Mouse (Mus musculus): Measurements from ENCODE around the gene Ubqln3. TPM values are rescaled to one million over a fixed set of nuclear protein-coding genes. Genes with fewer than 3 reads are reported as not detected.

Gene Ubqln3
- polyA plus RNA-seq, 1 experiment from 2014 or later, result not detected

GRCm38 (mm10) chr7:104137305-104137704, 5.8 kb downstream of the Ubqln3 start, which contains the start of gene Olfr643:
Olfr643 (minus strand) TSS chr7:104137405.
- Histone ChIP-seq H3K4me3 (ENCODE audit: low read depth, low read length) (no peak within 1 kb of the TSS), H3K36me3 (ENCODE audit: control insufficient read depth, insufficient read depth) (no peaks in the 10 kb centered on the region), H3K27me3 (ENCODE audit: control insufficient read depth, insufficient read depth, low read depth, low read length) (no peaks in the 10 kb centered on the region), H3K4me1 (ENCODE audit: control insufficient read depth, low read depth, low read length) (no peaks in the 10 kb centered on the region), H3K27ac (ENCODE audit: low read length) (no peak within 1 kb of the TSS), H3K4me2 (ENCODE audit: low read depth, low read length) (no peak within 1 kb of the TSS), H3K9ac (ENCODE audit: low read depth, low read length) (no peak within 1 kb of the TSS), H3K9me3 (replicated peaks; ENCODE audit: control insufficient read depth, low read length) (no peaks in the 10 kb centered on the region)
- WGBS (ENCODE audit: insufficient replicate concordance), result 67% methylated on average over 5 of the region's 5 CpGs
- no peak for ATAC-seq (ENCODE audit: low read depth)

- H3K4me2 ChIP-seq (ENCODE audit: low read depth, low read length), result no peak within 1 kb of the TSS
- no peak within 1 kb of the TSS for H3K27ac ChIP-seq (ENCODE audit: low read length)
- no peak within 1 kb of the TSS for H3K9ac ChIP-seq (ENCODE audit: low read depth, low read length)
- WGBS (ENCODE audit: insufficient replicate concordance), result 72% methylated on average over 5 of the region's 5 CpGs
- H3K36me3 ChIP-seq (ENCODE audit: control insufficient read depth, insufficient read depth), result no peaks in the 10 kb centered on the region
- ATAC-seq (ENCODE audit: low read depth), result no peak
- H3K27me3 ChIP-seq (ENCODE audit: control insufficient read depth, insufficient read depth, low read depth, low read length), result no peaks in the 10 kb centered on the region
- H3K9me3 ChIP-seq (replicated peaks; ENCODE audit: control insufficient read depth, low read length), result no peaks in the 10 kb centered on the region
- H3K4me3 ChIP-seq (ENCODE audit: low read depth, low read length), result no peak within 1 kb of the TSS
- H3K4me1 ChIP-seq (ENCODE audit: control insufficient read depth, low read depth, low read length), result no peaks in the 10 kb centered on the region
Measured at GRCm38 (mm10) chr7:104129726-104130125, 13.4 kb downstream of the Ubqln3 start, which contains the start of gene Ubqln5. Ubqln5 (minus strand) TSS chr7:104129826.

GRCm38 (mm10) chr7:104104757-104104972, 38.4 kb downstream of the Ubqln3 start, which contains the start of gene Olfr646:
Olfr646 (plus strand) TSS chr7:104104873.
- H3K9ac ChIP-seq (ENCODE audit: low read depth, low read length), result no peak within 1 kb of the TSS
- ATAC-seq (ENCODE audit: low read depth), result no peak
- no peaks in the 10 kb centered on the region for H3K27me3 ChIP-seq (ENCODE audit: control insufficient read depth, insufficient read depth, low read depth, low read length)
- H3K4me3 ChIP-seq (ENCODE audit: low read depth, low read length), result no peak within 1 kb of the TSS
- H3K4me2 ChIP-seq (ENCODE audit: low read depth, low read length), result no peak within 1 kb of the TSS
- no peak within 1 kb of the TSS for H3K27ac ChIP-seq (ENCODE audit: low read length)
- H3K9me3 ChIP-seq (replicated peaks; ENCODE audit: control insufficient read depth, low read length), result no peaks in the 10 kb centered on the region
- no peaks in the 10 kb centered on the region for H3K36me3 ChIP-seq (ENCODE audit: control insufficient read depth, insufficient read depth)
- no peaks in the 10 kb centered on the region for H3K4me1 ChIP-seq (ENCODE audit: control insufficient read depth, low read depth, low read length)

- 18% methylated on average over 4 of the region's 4 CpGs for WGBS (ENCODE audit: insufficient replicate concordance)
- H3K36me3 ChIP-seq (ENCODE audit: control insufficient read depth, insufficient read depth), result no peaks in the 10 kb centered on the region
- H3K27ac ChIP-seq (ENCODE audit: low read length), result no peak overlapping the region
- no peak overlapping the region for H3K9ac ChIP-seq (ENCODE audit: low read depth, low read length)
- no peaks in the 10 kb centered on the region for H3K27me3 ChIP-seq (ENCODE audit: control insufficient read depth, insufficient read depth, low read depth, low read length)
- H3K4me2 ChIP-seq (ENCODE audit: low read depth, low read length), result no peak overlapping the region
- H3K4me3 ChIP-seq (ENCODE audit: low read depth, low read length), result no peak overlapping the region
- no peaks in the 10 kb centered on the region for H3K4me1 ChIP-seq (ENCODE audit: control insufficient read depth, low read depth, low read length)
- H3K9me3 ChIP-seq (replicated peaks; ENCODE audit: control insufficient read depth, low read length), result no peaks in the 10 kb centered on the region
- ATAC-seq (ENCODE audit: low read depth), result no peak
Measured at GRCm38 (mm10) chr7:104103913-104104756, 38.9 kb downstream of the Ubqln3 start.

Other genes starting within 250 kb of the Ubqln3 start
- gene Olfr64, start 248.8 kb downstream of the Ubqln3 start, polyA plus RNA-seq (2015; fragmentation: Nextera tagmentation; extraction: Ambion mirVana), result not detected in 2 replicates
- gene Olfr65, start 239.8 kb downstream of the Ubqln3 start, polyA plus RNA-seq (2015; fragmentation: Nextera tagmentation; extraction: Ambion mirVana), result not detected in 2 replicates
- 0.13 TPM in 1 of 2 replicates, not detected in the other for gene Olfr631, start 214.5 kb downstream of the Ubqln3 start, polyA plus RNA-seq (2015; fragmentation: Nextera tagmentation; extraction: Ambion mirVana)
- gene Olfr632, start 208.9 kb downstream of the Ubqln3 start, polyA plus RNA-seq (2015; fragmentation: Nextera tagmentation; extraction: Ambion mirVana), result 0.18 and 0.29 TPM in 2 replicates
- gene Olfr633, start 198.8 kb downstream of the Ubqln3 start, polyA plus RNA-seq (2015; fragmentation: Nextera tagmentation; extraction: Ambion mirVana), result not detected in 2 replicates
- gene Olfr635, start 172.1 kb downstream of the Ubqln3 start, polyA plus RNA-seq (2015; fragmentation: Nextera tagmentation; extraction: Ambion mirVana), result not detected in 2 replicates
- not detected in 2 replicates for gene Olfr638, start 144.5 kb downstream of the Ubqln3 start, polyA plus RNA-seq (2015; fragmentation: Nextera tagmentation; extraction: Ambion mirVana)
- not detected in 2 replicates for gene Olfr639, start 126.0 kb downstream of the Ubqln3 start, polyA plus RNA-seq (2015; fragmentation: Nextera tagmentation; extraction: Ambion mirVana)
- gene Olfr640, start 117.7 kb downstream of the Ubqln3 start, polyA plus RNA-seq (2015; fragmentation: Nextera tagmentation; extraction: Ambion mirVana), result not detected in 2 replicates
- not detected in 2 replicates for gene Olfr641, start 107.8 kb downstream of the Ubqln3 start, polyA plus RNA-seq (2015; fragmentation: Nextera tagmentation; extraction: Ambion mirVana)
- not detected in 2 replicates for gene Olfr642, start 90.6 kb downstream of the Ubqln3 start, polyA plus RNA-seq (2015; fragmentation: Nextera tagmentation; extraction: Ambion mirVana)
- not detected in 2 replicates for gene 4930516K23Rik, start 81.8 kb downstream of the Ubqln3 start, polyA plus RNA-seq (2015; fragmentation: Nextera tagmentation; extraction: Ambion mirVana)
- not detected in 2 replicates for gene Olfr644, start 71.4 kb downstream of the Ubqln3 start, polyA plus RNA-seq (2015; fragmentation: Nextera tagmentation; extraction: Ambion mirVana)
- not detected in 2 replicates for gene Olfr645, start 57.8 kb downstream of the Ubqln3 start, polyA plus RNA-seq (2015; fragmentation: Nextera tagmentation; extraction: Ambion mirVana)
- not detected in 2 replicates for gene Olfr646, start 38.4 kb downstream of the Ubqln3 start, polyA plus RNA-seq (2015; fragmentation: Nextera tagmentation; extraction: Ambion mirVana)
- not detected in 2 replicates for gene Ubqln5, start 13.5 kb downstream of the Ubqln3 start, polyA plus RNA-seq (2015; fragmentation: Nextera tagmentation; extraction: Ambion mirVana)
- not detected in 2 replicates for gene Olfr643, start 5.9 kb downstream of the Ubqln3 start, polyA plus RNA-seq (2015; fragmentation: Nextera tagmentation; extraction: Ambion mirVana)
- not detected in 2 replicates for gene Ubqlnl, start 7.3 kb upstream of the Ubqln3 start, polyA plus RNA-seq (2015; fragmentation: Nextera tagmentation; extraction: Ambion mirVana)
- not detected in 2 replicates for gene Olfm5, start 21.6 kb upstream of the Ubqln3 start, polyA plus RNA-seq (2015; fragmentation: Nextera tagmentation; extraction: Ambion mirVana)
- gene Olfr648, start 40.1 kb upstream of the Ubqln3 start, polyA plus RNA-seq (2015; fragmentation: Nextera tagmentation; extraction: Ambion mirVana), result 0.04 and 0.05 TPM in 2 replicates
- not detected in 2 replicates for gene Olfr649, start 52.7 kb upstream of the Ubqln3 start, polyA plus RNA-seq (2015; fragmentation: Nextera tagmentation; extraction: Ambion mirVana)
- 0.22 and 0.37 TPM in 2 replicates for gene Trim6, start 75.5 kb upstream of the Ubqln3 start, polyA plus RNA-seq (2015; fragmentation: Nextera tagmentation; extraction: Ambion mirVana)
- gene Trim34a, start 101.2 kb upstream of the Ubqln3 start, polyA plus RNA-seq (2015; fragmentation: Nextera tagmentation; extraction: Ambion mirVana), result 1.3 and 1.4 TPM in 2 replicates
- 0.33 and 0.43 TPM in 2 replicates for gene Trim5, start 144.8 kb upstream of the Ubqln3 start, polyA plus RNA-seq (2015; fragmentation: Nextera tagmentation; extraction: Ambion mirVana)
- 2.8 and 3.0 TPM in 2 replicates for gene Trim12a, start 172.2 kb upstream of the Ubqln3 start, polyA plus RNA-seq (2015; fragmentation: Nextera tagmentation; extraction: Ambion mirVana)
- 0.13 TPM in 1 of 2 replicates, not detected in the other for gene Trim34b, start 186.2 kb upstream of the Ubqln3 start, polyA plus RNA-seq (2015; fragmentation: Nextera tagmentation; extraction: Ambion mirVana)
- 0.97 and 1.0 TPM in 2 replicates for gene Trim12c, start 210.1 kb upstream of the Ubqln3 start, polyA plus RNA-seq (2015; fragmentation: Nextera tagmentation; extraction: Ambion mirVana)
- gene Trim30b, start 226.6 kb upstream of the Ubqln3 start, polyA plus RNA-seq (2015; fragmentation: Nextera tagmentation; extraction: Ambion mirVana), result 0.23 and 0.31 TPM in 2 replicates

Measured in liver, embryonic 16.5 days (tissue).